Mouse (Mus musculus): Measurements from ENCODE around the gene Nrde2.

DNA sequence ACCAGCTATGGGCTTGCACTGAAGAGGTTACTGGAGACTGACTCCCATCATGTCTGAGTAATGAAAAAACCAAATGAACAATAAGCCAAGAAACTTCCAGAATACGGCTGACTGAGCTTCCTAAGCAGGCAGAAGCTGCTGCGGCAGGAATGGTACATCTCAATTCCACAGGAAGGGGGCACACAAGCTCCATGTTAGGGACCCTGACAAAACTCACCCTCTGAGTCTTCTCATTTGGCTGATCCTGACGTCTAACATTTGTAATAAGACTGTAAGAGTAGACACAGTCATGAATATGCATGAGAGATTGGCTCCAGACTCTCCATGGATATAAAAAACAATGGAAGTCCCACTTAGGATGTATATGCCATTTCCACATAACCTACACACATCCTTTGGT, 6.7 kb upstream of the Nrde2 start:
- TF ChIP-seq CTCF (IDR thresholded peaks at IDR 0.05; ENCODE audit: borderline replicate concordance, insufficient read depth, low read depth, low read length), result peak; percentile 71
- TF ChIP-seq POLR2A (IDR thresholded peaks at IDR 0.05; ENCODE audit: borderline replicate concordance, insufficient read depth, low read length), result no peak

All from cerebellum, adult 2 months (tissue).